Mouse (Mus musculus) retina, embryonic 14.5 days (tissue): Measurements from ENCODE around the gene Pih1d1.
"Not testable (repeated sequence)": the region's sequence is repeated elsewhere in the genome, so short reads cannot be mapped to it uniquely, and the experiment has no call there.

Experiments
- DNase-seq: peaks from one replicate; pipeline ENCODE4 v3.0.0-alpha.2; 2015; ENCODE audit warnings: low spot score

Gene Pih1d1

GRCm38 (mm10) chr7:45148534-45149098, 5.5 kb upstream of the Pih1d1 start:
- DNase-seq = no peak

DNA sequence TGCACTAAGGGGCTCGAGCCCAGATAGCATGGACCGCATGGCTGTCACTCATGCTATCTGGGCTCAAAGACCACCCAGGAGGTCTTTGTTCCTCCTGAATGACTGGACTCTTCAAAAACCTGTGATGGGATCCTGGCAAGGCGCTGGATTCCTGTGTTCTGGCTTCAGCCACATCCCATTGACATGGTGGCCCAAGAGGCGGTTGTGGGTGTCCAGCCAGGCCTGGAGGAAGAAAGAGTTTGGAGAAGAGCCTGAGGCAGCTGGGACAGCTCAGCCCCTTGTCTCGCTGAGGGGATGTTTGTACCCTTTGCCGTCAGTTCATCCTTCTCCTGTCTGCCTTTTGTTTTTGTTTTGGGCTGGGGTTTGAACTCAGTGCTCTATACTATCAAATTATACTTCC, 4.6 kb upstream of the Pih1d1 start:
- DNase-seq = no peak

GRCm38 (mm10) chr7:45150321-45150720, 3.8 kb upstream of the Pih1d1 start:
- DNase-seq = no peak

DNA sequence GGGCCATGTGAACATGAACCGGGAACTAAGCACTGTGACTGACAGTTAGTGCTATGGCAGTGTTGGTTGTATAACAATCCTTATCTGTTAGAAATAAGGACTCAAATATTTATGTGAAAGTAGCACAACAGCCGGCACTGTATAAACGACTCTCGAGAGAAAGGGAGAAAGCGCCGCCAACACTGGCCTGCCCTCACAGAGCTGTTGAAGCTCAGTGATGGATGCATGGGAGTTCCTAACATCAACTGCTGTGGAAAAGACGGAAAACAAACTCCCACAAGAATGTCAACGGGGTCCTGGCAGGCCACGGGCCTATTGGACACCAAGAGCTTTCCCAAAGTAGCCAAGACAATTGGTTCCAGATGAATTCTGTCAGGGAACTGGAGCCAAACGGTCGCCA, 2.8 kb upstream of the Pih1d1 start:
- DNase-seq = no peak

DNA sequence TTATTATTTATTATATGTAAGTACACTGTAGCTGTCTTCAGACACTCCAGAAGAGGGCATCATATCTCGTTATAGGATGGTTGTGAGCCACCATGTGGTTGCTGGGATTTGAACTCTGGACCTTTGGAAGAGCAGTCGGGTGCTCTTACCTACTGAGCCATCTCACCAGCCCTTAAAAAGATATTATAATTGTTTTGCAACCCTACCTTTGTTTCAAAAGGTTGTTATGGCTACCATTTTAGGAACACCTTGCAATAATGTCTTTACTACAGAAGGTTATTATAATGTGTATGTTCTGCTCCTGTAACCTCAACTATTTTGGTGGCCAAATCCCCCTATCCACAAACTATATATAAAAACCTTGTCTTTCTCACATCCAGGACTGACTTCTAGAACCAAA, 1.1 kb upstream of the Pih1d1 start:
- not testable (repeated sequence) for DNase-seq

DNA sequence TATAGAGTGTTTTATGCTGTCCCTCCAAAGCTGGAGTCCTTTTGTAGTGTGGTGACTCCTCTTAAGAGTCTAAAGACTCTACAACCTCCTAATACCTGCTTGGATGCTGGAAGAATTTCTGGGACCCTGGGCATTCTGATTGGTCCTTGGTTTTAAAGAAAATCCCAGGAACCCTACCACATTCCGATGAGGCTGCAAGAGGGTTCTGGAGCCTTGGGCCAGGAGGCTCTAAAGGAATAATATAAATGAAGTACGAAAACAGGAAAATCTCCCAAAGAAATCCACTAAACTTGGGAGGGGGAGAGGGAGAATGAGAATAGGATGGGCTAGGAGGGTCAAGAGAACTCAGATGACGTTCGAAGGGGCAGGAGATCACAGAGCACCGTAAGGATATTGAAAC, 517 bp upstream of the Pih1d1 start:
- DNase-seq = no peak

DNA sequence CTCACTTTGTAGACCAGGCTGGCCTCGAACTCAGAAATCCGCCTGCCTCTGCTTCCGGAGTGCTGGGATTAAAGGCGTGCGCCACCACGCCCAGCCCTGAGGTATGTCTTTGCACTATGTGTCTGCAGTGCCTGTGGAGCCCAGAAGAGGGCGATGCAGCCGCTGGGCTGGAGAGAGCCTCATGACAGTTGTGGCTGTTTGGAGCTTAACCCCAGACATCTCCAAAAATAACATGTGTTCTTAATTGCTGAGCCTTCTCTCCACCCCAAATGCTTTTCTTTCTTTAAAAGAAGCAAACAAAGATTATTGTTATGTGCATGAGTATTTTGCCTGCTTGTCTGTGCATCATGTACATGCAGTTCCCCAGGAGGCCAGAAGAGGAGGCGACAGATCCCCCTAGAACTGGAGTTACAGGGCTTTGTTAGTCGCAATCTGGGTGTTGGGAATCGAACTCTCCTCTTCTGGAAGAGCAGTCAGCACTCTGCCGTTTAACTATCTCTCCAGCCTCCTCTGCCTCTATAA, 951 bp downstream of the Pih1d1 start:
- DNase-seq = peak; percentile 63

DNA sequence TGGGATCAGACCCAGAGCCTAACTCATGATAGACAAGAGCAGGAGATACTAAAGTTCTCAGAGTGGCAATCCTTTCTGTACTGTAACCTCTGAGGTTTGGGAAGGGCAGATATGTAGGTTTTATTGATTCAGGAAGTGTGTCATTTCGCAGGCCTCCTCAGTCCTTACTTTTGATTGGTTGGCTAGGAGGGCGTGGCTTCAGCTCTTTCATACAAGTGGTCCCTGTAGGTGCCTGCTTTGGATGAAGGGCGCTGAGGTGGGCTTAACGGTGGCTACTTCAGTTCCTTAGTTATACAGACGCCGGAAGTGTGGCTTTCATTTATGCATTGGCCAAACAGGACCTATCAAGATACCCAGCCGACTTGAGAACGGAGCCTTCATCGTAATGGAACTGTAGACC, 1.5 kb downstream of the Pih1d1 start:
- DNase-seq = no peak

DNA sequence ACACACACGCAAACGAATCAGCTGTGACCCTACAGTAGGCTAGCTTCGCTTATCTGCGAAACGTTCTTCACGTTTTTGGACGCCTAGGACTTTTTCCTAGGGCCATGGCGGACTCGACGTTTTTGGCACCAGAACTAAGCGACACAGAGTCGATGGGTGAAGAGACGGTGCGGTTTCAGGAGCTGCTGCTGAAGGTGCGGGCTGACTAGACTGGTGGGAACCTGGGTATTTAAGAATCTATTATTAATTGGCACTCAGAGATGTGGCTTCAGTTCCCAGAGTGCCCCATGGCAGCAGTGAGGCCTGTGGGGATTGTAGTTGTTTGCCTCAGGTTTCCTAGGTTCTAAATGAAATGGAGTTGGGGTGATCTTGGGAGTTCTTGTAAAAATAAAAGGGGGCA, 2.1 kb downstream of the Pih1d1 start:
- no peak for DNase-seq

GRCm38 (mm10) chr7:45157459-45157858, 3.4 kb downstream of the Pih1d1 start:
- DNase-seq = no peak

GRCm38 (mm10) chr7:45158991-45159390, 4.9 kb downstream of the Pih1d1 start:
- no peak for DNase-seq

- DNase-seq = no peak
Measured at GRCm38 (mm10) chr7:45160316-45160800, 6.3 kb downstream of the Pih1d1 start.

GRCm38 (mm10) chr7:45160866-45161265, 6.8 kb downstream of the Pih1d1 start:
- DNase-seq = no peak

DNA sequence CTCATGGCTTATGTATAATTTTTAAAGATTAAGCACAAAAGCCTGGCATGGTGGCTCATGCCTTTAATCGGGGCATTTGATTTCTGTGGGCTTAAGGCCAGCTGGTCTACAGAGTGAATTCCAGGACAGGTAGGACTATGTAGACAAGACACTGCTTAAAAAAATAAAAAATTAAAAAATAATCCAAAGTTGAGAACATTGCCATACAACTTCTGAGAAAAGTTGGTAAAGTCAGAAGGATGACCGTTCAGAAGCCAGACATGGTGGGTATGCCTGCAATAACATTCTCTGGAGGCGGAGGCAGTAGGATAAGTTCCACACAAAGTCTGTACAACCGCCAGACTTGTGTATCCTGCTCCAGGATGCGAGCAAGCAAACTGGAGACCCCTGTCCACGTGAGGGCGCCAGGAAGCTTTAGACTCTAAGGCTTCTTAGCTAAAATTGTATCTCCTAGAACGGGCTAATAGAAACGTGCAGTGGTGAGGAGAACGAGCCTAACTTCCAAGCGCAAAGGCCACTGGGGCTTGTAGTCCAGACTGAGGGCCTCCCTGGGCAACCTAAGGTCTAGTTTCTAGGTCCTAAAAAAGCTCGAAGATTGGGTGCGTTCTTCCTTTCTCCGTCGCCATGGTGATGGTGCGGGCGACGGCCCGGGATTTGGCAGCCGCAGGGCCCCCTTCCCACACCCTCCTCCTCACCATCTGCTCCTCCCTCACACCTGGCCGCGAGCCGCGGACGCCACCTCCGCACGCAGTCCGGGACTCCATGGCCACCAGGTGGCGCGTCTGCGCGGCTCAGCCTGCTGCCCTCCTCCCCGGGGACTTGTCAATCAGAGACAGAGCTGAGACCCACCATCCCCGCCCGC, 7.7 kb downstream of the Pih1d1 start:
- peak; percentile 94 for DNase-seq

- no peak for DNase-seq
Measured at GRCm38 (mm10) chr7:45162551-45162950, 8.4 kb downstream of the Pih1d1 start.

DNA sequence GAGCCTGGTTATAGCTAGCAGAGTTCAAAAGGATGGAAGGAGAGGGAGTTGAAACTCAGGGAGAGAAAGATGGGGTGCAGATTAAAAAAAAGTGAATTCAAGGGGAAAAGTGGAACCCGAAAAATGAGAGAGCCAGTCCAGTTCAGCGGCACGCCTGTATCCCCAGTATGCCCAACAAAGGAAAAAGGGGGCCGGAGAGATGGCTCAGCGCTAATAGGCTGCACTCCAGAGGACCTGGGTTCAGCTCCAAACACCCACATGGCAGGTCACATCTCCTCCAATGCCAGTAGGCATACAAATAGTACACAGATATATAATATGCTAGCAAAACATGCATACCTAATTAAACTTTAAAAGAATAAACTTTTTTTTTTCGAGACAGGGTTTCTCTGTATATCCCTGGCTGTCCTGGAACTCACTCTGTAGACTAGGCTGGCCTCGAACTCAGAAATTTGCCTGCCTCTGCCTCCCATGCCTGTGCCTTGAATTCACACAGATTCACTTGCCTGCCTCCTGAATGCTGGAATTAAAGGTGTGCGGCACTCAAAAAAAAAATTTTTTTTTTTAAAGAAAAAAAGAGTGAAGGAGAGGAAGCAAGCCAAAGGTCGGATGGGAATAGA, 9.0 kb downstream of the Pih1d1 start:
- no peak for DNase-seq

GRCm38 (mm10) chr7:45163735-45164490, 9.8 kb downstream of the Pih1d1 start, which contains the start of gene Slc17a7:
TSS of gene Slc17a7 (plus strand) at chr7:45163949.
- DNase-seq = peak; percentile 60

DNA sequence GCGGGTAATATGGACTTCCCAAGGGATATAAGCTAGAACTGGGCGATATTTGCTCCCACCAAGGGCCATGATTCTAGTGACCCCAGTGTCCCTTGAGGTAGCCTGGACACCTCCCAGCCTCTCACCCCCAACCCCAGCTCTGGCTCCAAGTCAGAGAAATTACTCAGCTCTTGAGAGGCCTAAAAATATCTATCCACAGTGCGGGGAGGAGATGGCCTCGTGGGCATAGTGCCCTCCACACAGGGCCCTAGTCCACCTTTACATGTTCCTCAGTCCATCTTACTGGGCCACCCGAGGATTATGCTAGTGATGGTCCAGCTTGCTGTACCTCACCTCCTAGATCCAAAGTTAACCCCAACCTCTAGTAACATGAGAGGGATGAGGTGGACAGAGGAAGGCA, 10.7 kb downstream of the Pih1d1 start:
- no peak for DNase-seq

DNA sequence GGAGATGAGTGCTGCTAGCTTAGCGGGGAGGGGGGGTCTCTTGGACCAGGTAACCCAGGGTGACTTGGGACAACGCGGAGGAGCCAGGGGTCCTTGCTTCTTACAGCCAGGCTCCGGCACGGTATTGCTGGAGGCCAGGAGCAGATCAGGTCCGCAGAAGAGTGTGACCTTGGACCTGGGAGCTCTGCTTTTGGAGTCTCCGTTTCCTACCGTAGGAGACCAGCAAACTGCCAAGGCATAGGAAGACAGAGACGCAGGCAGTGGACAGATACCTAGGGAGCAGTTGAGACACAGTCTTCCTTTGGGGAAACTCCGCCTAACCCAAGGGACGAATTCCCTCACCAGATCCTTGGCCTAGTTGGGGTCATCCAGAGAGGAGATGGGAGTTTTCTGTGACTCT, 11.6 kb downstream of the Pih1d1 start:
- no peak for DNase-seq

DNA sequence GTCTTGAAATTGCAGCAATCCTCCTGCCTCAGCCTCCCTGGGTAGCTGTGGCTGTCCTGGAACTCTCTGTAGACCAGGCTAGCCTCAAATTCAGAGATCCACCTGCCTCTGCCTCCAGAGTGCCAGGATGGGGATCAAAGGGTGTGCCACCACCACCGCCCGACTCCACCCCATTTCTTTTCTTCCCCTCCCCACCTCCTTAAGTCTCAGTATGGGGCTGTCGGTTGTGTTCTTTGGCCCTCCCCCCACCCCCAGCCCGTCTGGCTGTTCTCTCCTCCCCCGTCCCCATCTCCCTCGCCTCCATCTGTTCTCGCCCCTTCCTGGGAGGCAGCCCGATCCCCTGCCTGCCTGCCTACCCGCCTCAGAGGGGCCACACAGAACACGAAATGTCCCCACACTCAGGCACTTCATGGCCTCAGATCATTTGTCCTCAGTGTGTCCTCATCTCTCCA, 12.9 kb downstream of the Pih1d1 start:
- no peak for DNase-seq

DNA sequence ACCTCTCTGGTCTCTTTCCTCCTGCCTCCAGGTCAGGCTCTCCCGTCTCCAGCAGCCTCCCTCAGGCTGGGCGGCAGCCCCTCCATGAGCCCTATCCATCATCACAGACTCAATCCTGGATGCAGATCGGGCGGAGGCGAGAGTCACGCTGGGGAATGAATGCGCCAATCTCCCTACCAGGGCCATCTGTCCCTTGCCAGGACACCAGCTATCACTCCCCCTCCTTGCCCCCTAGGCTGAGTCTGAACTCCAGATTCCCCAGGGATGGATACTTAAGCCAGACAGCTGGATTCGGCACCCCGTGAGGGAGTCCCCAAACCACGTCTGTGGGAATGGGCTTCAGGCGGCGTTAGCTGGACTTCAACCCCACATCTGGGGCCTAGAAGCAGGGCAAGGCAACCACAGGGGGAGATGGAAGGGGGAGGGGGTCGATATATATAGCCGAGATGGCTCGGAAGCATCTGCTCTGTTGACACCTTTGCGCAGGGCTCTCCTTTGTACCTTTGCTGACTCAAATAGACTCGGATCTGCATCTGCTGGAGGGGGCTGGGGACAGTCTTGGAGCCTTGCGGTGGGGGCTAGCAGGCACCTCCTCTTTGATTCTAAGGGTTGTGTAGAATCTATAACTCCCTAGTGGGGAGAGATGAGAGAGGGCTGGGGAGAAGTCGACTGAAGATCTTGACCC, 13.8 kb downstream of the Pih1d1 start:
- no peak for DNase-seq
